Mouse (Mus musculus): Measurements from ENCODE around the gene Fcrl1.

Gene Fcrl1

DNA sequence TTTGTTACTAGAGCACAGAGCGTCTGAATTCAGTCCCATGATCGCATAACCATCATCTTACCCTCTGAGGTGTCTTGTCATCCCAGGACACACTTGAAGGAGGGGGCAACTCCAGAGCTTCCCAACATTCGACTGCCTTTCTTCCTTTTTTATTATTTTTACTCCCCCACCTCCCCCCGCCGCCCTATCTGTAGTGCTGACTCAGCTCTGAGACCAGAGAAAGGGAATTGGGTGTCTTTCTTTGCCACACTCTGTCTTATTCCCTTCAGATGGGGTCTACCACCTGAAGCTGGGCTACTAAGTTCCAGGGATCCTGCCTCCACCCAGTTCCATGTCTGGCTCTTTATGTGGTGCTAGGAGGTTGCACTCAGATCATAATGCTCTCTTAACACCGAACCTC lies 34.4 kb downstream of the Fcrl1 start:
- DNase-seq (ENCODE audit: low read depth, low spot score) = no peak

DNA sequence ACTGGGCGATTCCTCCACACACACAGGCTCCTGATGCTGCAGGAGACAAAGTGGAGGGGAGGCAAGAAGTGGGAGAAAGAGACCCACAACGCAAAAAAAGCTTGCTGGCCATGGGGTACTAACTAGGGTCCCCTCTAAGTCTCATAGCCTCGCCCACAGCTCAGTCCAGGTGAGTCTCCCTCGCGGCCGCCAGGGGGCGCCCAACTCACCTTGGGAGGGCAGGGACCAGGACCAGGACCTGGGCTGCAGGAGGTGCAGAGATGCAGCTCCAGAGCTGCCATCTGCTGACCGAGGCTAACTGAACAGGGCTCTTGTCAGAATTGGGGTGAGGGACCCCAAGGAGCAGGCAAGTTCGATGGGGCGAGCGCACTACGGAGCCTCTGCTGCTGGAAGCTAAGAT lies 35.0 kb downstream of the Fcrl1 start:
- DNase-seq (ENCODE audit: low read depth, low spot score) = peak; percentile 14

DNA sequence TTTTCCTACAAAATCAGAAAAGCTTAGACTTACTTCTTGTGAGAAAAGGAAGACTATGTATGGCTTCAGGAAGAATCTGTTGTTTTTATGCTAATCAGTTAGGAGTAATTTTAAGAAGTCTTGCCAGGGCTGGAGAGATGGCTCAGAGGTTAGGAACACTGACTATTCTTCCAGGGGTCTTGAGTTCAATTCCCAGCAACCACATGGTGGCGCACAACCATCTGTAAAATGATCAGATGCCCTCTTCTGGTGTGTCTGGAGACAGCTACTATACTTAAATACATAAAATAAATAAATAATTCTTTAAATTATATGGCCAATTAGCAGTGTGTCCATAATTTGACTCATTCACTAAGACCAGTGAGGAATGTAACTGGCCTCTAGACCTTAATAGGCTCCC lies 44.5 kb downstream of the Fcrl1 start:
- no peak for DNase-seq (ENCODE audit: low read depth, low spot score)

DNA sequence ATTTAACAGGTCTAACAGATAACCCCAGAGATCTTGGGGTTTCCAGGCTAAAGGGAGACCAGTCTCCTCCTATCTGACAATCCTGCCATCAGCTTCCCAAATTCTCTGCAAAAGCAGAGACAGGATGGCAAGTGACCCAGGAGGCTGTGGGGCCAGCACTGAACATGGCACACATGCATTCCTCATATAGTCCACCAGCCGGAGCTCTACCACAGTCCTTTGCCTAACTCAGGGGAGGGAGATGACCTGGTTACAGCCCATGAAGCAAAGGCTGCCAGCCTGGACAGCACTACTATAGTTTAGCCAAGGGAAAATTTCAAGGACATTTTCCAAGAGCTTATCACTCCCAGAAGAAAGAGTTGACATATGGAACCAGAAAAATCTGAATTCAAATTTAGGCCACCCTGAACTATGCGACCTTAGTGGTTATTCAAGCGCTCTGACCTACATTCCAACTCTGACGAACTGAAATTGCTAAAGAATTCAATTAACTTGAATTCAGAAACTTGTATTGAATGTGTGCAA lies 46.3 kb downstream of the Fcrl1 start:
- no peak for DNase-seq (ENCODE audit: low read depth, low spot score)

DNA sequence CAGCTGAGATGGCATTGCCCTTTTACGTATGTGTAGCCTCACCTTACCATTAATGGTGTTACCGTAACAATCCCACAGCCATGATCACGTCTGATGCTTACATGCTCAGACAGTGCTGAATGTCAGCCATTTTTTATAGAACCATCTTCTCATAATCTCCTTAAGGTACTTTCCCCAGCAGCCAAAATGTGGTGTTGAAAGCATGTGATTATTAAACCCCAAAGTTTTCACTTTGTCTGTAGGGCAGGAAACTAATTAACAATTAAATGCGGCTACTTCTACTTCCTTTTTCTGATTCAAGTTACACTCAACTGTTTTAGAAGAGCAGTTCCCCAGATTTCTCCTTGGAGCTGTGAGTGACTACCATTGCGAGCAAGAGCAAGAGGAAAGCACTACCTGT lies 59.3 kb downstream of the Fcrl1 start, which contains the start of gene Fcrl5:
Gene Fcrl5 (plus strand): TSS at position 295 of the 400 bp plus-strand sequence.
- DNase-seq (ENCODE audit: low read depth, low spot score) = no peak

DNA sequence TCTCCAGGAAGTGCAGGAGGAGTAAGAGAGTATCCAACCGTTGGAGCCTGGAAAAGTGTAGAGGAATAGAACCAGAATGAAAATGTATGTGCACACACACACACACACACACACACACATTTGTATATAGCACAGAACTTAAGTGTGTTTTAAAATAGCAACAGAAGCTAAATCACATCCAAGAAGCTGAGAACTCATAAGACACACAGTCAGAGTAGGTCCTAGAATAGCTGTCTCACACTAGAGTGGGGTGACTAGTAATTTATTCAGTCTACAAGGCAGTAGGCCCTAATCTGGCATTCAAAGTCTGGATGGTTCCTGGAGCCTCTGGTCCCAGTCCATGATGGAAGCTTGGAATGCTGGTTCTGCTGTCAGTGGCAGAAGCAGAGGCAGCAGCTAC lies 64.4 kb downstream of the Fcrl1 start:
- DNase-seq (ENCODE audit: low read depth, low spot score) = no peak

DNA sequence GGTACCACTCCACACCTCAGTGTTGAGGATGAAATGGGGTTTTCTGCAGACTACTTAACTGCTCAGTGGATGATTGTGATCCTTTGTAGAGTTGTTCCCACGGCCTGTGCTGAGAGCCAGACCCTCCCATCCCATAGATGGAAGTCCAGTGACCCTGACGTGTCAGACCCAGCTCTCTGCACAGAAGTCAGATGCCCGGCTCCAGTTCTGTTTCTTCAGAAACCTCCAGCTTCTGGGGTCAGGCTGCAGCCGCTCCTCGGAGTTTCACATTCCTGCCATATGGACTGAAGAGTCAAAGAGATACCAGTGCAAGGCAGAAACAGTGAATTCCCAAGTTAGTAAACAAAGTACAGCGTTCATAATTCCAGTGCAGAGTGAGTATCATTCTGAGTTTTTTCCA lies 67.8 kb downstream of the Fcrl1 start:
- DNase-seq (ENCODE audit: low read depth, low spot score) = no peak
